Mouse (Mus musculus) stomach, embryonic 15.5 days (tissue): ENCODE measurements around the gene Ano5. TPM values are rescaled to one million over a fixed set of nuclear protein-coding genes. Genes with fewer than 3 reads are reported as not detected.

Experiments used
- ATAC-seq: fragments of 200-750 bp; cut with Nextera tagmentation; 2 replicates; pipeline ENCODE4 v1.8.0; 2017; ENCODE audit warnings: low read depth, moderate number of reproducible peaks, moderate TSS enrichment; ENCODE audit not compliant: insufficient read depth, low FRiP score
- H3K27ac ChIP-seq: fragments of 300-500 bp; sonication (generic); 2 replicates; pipeline ENCODE4 v1.5.1; 2015; ENCODE audit warnings: mild to moderate bottlenecking, inconsistent platforms
- H3K27me3 ChIP-seq: fragments of 300-500 bp; sonication (generic); replicated peaks from 2 replicates; pipeline ENCODE4 v1.6.1; 2015; ENCODE audit warnings: inconsistent platforms
- H3K36me3 ChIP-seq: fragments of 300-500 bp; sonication (generic); 2 replicates; pipeline ENCODE4 v1.6.1; 2015; ENCODE audit warnings: inconsistent platforms
- H3K4me1 ChIP-seq: fragments of 300-500 bp; sonication (generic); 2 replicates; pipeline ENCODE4 v1.6.1; 2015; ENCODE audit warnings: inconsistent platforms
- H3K4me2 ChIP-seq: fragments of 300-500 bp; sonication (generic); 2 replicates; pipeline ENCODE4 v1.6.1; 2015; ENCODE audit warnings: mild to moderate bottlenecking, inconsistent platforms
- H3K4me3 ChIP-seq: fragments of 300-500 bp; sonication (generic); replicated peaks from 2 replicates; pipeline ENCODE4 v1.5.1; 2015; ENCODE audit warnings: inconsistent platforms
- H3K9ac ChIP-seq: fragments of 300-500 bp; sonication (generic); 2 replicates; pipeline ENCODE4 v1.6.1; 2015; ENCODE audit warnings: inconsistent platforms
- H3K9me3 ChIP-seq: fragments of 300-500 bp; sonication (generic); 2 replicates; pipeline ENCODE4 v1.6.1; 2016; ENCODE audit warnings: inconsistent platforms
- WGBS: fragments of 180-500 bp; shearing (Covaris S2); methylation state at CpG from one replicate; pipeline ENCODE4 v1.1.7; 2015; 5-methylcytosine and 5-hydroxymethylcytosine counted together
- polyA plus RNA-seq: library from polyadenylated mRNA; unstranded; fragments of >200 nt; fragmentation: Nextera tagmentation; extraction: Ambion mirVana; gene quantifications from 2 replicates; pipeline ENCODE4 v1.2.1, GENCODE M21; 2015

The Ano5 gene
- polyA plus RNA-seq, 1 experiment from 2014 or later: 0.24 TPM

DNA sequence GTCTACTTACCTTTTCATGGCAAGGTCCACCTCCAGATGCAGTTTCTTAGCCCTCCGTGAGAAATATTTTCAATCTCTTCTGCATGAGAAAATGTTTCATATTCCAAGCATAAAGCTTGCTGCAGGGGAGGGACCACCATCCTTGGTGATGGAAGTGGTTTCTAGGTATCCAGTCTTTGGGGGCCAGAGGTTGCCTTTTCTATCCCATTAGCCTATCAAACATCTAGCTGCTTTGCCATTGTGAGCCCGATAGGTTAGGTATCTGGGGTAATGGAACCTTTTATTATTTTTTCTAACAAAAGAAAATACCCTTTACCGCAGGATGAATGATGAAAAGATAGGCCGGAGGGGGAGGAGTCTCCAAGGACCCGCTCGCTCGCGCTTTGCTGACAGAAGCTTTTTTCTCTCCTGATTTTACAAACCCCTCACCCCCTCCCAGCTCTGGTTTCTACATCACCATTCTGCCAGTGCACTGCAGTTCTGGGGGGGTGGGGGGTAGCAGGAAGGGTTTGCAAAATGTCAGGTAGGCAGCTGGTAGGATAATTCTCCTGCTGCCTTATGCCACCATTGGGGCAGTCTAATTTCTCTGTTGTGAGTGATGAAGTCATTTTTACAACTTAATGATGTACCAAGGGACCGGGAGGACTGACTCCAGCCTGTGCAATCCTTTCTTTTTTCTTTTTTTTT lies 121.9 kb downstream of the Ano5 start:
- peaks cover 14% of the 10 kb centered on the region for H3K27me3 ChIP-seq
- no peak overlapping the region for H3K4me3 ChIP-seq

DNA sequence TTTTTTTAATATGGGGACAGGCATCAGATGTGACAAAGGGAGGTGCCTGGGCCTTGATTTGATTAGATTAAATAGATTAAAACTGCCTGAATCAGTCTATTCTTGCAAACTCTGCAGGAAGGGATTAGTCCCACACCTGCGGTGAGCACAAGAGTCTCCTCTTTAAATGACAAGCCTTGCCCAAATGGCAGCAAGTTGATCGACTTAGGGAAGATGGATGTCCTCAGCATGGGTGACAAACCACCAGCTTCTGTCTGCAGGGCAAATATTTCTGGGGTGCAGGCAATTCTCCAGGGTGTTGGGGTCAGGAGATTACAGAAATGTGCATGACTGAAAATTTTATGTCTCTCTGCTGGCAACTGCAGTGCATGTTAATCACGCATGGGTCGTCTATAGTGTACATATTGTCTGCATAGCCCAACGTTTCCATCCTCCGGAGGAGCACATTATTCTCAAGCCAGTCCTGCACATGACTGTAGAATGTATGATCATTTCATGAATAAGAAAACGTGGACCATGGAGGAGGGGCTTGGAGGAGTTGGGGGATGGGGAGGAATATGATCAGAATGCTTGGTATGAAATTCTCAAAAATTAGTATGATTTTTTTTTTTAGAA lies 122.5 kb downstream of the Ano5 start:
- no peak overlapping the region for H3K4me3 ChIP-seq
- H3K27me3 ChIP-seq: peaks cover 10% of the 10 kb centered on the region; the same call in 1 of the 2 replicates
- no peak overlapping the region for H3K27ac ChIP-seq
- no peak overlapping the region for H3K4me2 ChIP-seq
- no peak for ATAC-seq
- no peaks in the 10 kb centered on the region for H3K9me3 ChIP-seq
- H3K36me3 ChIP-seq: no peaks in the 10 kb centered on the region
- WGBS: 12% methylated on average over 7 of the region's 7 CpGs
- H3K9ac ChIP-seq: no peak overlapping the region
- no peaks in the 10 kb centered on the region for H3K4me1 ChIP-seq

More for the DNA sequence above, 121.9 kb downstream of the Ano5 start:
- Histone ChIP-seq H3K4me1 (no peaks in the 10 kb centered on the region), H3K9ac (no peak overlapping the region), H3K36me3 (no peaks in the 10 kb centered on the region), H3K9me3 (no peaks in the 10 kb centered on the region), H3K4me2 (no peak overlapping the region), H3K27ac (no peak overlapping the region)
- ATAC-seq: no peak
- WGBS: 6% methylated on average over 9 of the region's 9 CpGs

Other genes with a start within 250 kb of the Ano5 start
- 0.26 TPM in 2 replicates for gene Slc17a6, start 111.0 kb downstream of the Ano5 start, polyA plus RNA-seq